Mouse (Mus musculus): ENCODE results near the gene Myl3.

- no peak for TF ChIP-seq CTCF (IDR thresholded peaks at IDR 0.05; ENCODE audit: control insufficient read depth, insufficient read depth, insufficient read length)
- no peak for TF ChIP-seq USF1 (IDR thresholded peaks at IDR 0.05; ENCODE audit: low read depth)
- no peak for TF ChIP-seq CEBPB (IDR thresholded peaks at IDR 0.05; ENCODE audit: low read depth)
- TF ChIP-seq MYOD1 (IDR thresholded peaks at IDR 0.05; ENCODE audit: control insufficient read depth, insufficient read length, low read depth) = no peak
- no peak for TF ChIP-seq MAX (IDR thresholded peaks at IDR 0.05)
- no peak for TF ChIP-seq MYOG (IDR thresholded peaks at IDR 0.05; ENCODE audit: control insufficient read depth, extremely low read depth, insufficient read length)
Observed at GRCm38 (mm10) chr9:110699574-110699973, 42.1 kb upstream of the Myl3 start.

All from C2C12 (cell line).